Mouse (Mus musculus) stomach, postnatal 0 days (tissue): ENCODE results near the gene Pink1.

Experiments used
- CTCF ChIP-seq: IDR thresholded peaks from 2 replicates; pipeline ENCODE4 v1.5.1; 2016; ENCODE audit warnings: antibody characterized with exemption, low read depth, mild to moderate bottlenecking, moderate library complexity
- EP300 ChIP-seq: optimal IDR thresholded peaks from 2 replicates; pipeline ENCODE3; 2016; ENCODE audit warnings: antibody characterized with exemption

DNA sequence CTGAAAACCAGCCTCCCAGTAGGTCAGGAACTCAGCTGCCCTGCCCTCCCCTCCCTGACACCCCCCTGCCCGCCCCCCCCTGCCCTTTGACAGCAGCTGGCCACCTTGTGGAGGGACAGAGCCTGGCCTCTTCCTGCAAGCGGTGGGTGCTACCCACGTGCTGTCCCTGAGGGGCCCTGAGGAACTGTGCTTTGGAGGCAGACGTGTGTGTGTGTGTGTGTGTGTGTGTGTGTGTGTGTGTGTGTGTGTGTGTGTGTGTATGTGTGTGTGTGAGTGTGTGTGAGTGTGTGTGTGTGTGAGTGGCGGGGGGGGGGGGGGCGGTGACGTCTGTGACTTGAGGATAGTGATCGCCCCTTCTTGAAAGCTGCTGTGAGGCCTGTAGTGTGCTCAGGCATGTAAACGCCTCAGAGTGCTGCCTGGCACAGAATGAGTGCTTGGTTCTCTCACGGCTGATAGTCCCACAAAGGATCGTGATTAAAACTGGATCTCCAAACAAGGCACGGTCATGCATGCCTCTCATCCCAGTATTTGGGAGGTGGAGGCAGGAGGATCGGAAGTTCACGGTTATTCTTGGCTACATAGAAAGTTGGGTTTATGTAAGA lies 32.1 kb downstream of the Pink1 start:
- no peak for TF ChIP-seq CTCF
- no peak for TF ChIP-seq EP300
